23 mouse cellular contexts compared by ENCODE assay signal in the genomic region with DNA sequence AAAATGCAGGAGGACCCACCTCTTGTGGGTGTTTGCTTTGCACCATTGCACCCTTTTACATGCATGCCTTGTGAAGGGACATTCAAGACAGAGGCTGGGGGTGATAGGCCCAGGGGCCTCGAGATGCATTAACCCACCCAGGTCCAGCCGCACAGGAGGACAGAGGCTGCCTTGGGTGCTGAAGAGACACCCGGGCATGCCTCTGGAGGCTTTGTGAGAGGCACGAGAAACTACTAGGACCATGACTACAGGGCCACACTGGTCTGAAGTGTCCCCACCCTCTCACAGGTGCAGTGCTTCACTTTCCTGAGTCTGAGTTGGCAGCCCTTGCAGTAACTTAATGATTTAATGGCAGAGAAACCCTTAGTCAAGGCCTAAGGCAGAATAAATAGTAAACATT.
"Had no signal": no experiment of that assay in that cellular context is flagged by ENCODE, and none has a peak within 500 bp of the region (broad histone marks: within the 10 kb centered on the region; RNA-seq: fewer than 3 reads in every experiment).

No protein-coding gene starts in this region.

- H3K4me3 ChIP-seq: heart, embryonic 13.5 days; heart, embryonic 15.5 days; hindbrain, embryonic 13.5 days; hindbrain, embryonic 15.5 days; limb, embryonic 13.5 days; limb, embryonic 15.5 days; liver, embryonic 12.5 days had no signal

- H3K9ac ChIP-seq: heart, embryonic 13.5 days; heart, embryonic 15.5 days; hindbrain, embryonic 13.5 days; hindbrain, embryonic 15.5 days; limb, embryonic 13.5 days; limb, embryonic 15.5 days; liver, embryonic 12.5 days; liver, embryonic 14.5 days had no signal

- DNase-seq: gastrocnemius, postnatal 14 days; gastrocnemius, postnatal 36 days; heart, adult 18-20 months; heart, postnatal 14 days; heart, postnatal 36 days; kidney, adult 11 months; kidney, adult 2 months; kidney, adult 9 months; kidney, postnatal 14 days; kidney, postnatal 36 days; layer of hippocampus, adult 9-11 months; layer of hippocampus, postnatal 36 days; left cerebral cortex, postnatal 4 days had no signal

- ATAC-seq: hindbrain, postnatal 0 days; liver, embryonic 12.5 days had no signal

- H3K27ac ChIP-seq: heart, embryonic 13.5 days; heart, embryonic 15.5 days; hindbrain, embryonic 13.5 days; hindbrain, embryonic 15.5 days; hindbrain, postnatal 0 days; limb, embryonic 13.5 days; limb, embryonic 15.5 days; liver, embryonic 12.5 days; liver, embryonic 14.5 days had no signal

- H3K36me3 ChIP-seq: heart, embryonic 13.5 days; heart, embryonic 15.5 days; hindbrain, embryonic 13.5 days; hindbrain, embryonic 15.5 days; limb, embryonic 13.5 days; limb, embryonic 15.5 days had no signal

- H3K9me3 ChIP-seq: heart, embryonic 13.5 days; heart, embryonic 15.5 days; hindbrain, embryonic 13.5 days; hindbrain, embryonic 15.5 days; limb, embryonic 13.5 days; limb, embryonic 15.5 days; liver, embryonic 12.5 days had no signal

- H3K4me2 ChIP-seq: heart, embryonic 11.5 days; heart, embryonic 13.5 days; heart, embryonic 15.5 days; hindbrain, embryonic 13.5 days; hindbrain, embryonic 15.5 days; limb, embryonic 13.5 days; limb, embryonic 15.5 days; liver, embryonic 12.5 days had no signal

- H3K27me3 ChIP-seq: heart, embryonic 13.5 days; heart, embryonic 15.5 days; hindbrain, embryonic 13.5 days; hindbrain, embryonic 15.5 days; limb, embryonic 13.5 days; limb, embryonic 15.5 days; liver, embryonic 12.5 days had no signal
